Mouse (Mus musculus) embryonic fibroblast, embryonic 13.5 days (primary cell): Measurements from ENCODE around the gene Smarcd3.

ENCODE experiments used
- CTCF ChIP-seq: IDR thresholded peaks from 2 replicates; pipeline ENCODE4 v1.5.1; 2011; ENCODE audit warnings: mild to moderate bottlenecking, control low read depth, low read length, moderate library complexity, borderline replicate concordance; ENCODE audit not compliant: insufficient read depth
- POLR2A ChIP-seq: IDR thresholded peaks from 2 replicates; pipeline ENCODE4 v1.6.1; 2011; ENCODE audit warnings: low read depth, mild to moderate bottlenecking, control low read depth, low read length, moderate library complexity

GRCm38 (mm10) chr5:24598570-24599006 lies 25.6 kb downstream of the Smarcd3 start:
- TF ChIP-seq CTCF (no peak), POLR2A (no peak)
